Mouse (Mus musculus) effector memory CD4-positive, alpha-beta T cell, adult 5 months (primary cell): ENCODE data around the gene Papola. TPM values are rescaled to one million over a fixed set of nuclear protein-coding genes. Genes with fewer than 3 reads are reported as not detected.

Experiments used
- polyA plus RNA-seq: library from polyadenylated mRNA; unstranded; fragments of 100-300 nt; shearing (Covaris generic); gene quantifications from one replicate; pipeline ENCODE4 v1.2.1, GENCODE M21; 2017

Gene Papola
- 225 TPM for polyA plus RNA-seq

GRCm38 (mm10) chr12:105784196-105784999 is at the start of gene Papola:
TSS of gene Papola (plus strand) at chr12:105784694.

Other genes starting within 250 kb of the Papola start
- not detected for gene Bdkrb2, start 221.5 kb upstream of the Papola start, polyA plus RNA-seq
- 0.27 TPM for gene Bdkrb1, start 181.6 kb upstream of the Papola start, polyA plus RNA-seq
- gene Gskip, start 99.9 kb upstream of the Papola start, polyA plus RNA-seq, result 17.6 TPM
- 22.0 TPM for gene Atg2b, start 99.5 kb upstream of the Papola start, polyA plus RNA-seq
- 0.16 TPM for gene Ak7, start 78.7 kb upstream of the Papola start, polyA plus RNA-seq
- 51.6 TPM for gene Vrk1, start 225.5 kb downstream of the Papola start, polyA plus RNA-seq